ENCODE assay signal across 13 mouse cellular contexts in genomic region chr15:101069641-101070190, GRCm38 (mm10). TPM values are rescaled to one million over a fixed set of nuclear protein-coding genes. Genes with fewer than 3 reads are reported as not detected.
DNase-seq lines count a peak whose midpoint lies in the region; ATAC-seq and TF ChIP-seq lines count a peak whose summit lies in the region.
"Had no signal": no experiment of that assay in that cellular context is flagged by ENCODE, and none has a peak within 500 bp of the region (broad histone marks: within the 10 kb centered on the region; RNA-seq: fewer than 3 reads in every experiment).

No protein-coding gene starts in this region.

- no peak overlapping the region for H3K4me2 ChIP-seq in intestine, embryonic 14.5 days (ENCODE audit: low read length)
- no peak overlapping the region for H3K4me2 ChIP-seq in intestine, postnatal 0 days (replicated peaks; ENCODE audit: low read depth)
- no peak overlapping the region for H3K4me2 ChIP-seq in intestine, embryonic 16.5 days (ENCODE audit: low read depth, low read length)

- ATAC-seq in intestine, embryonic 14.5 days (replicated peaks; ENCODE audit: low FRiP score, low TSS enrichment, low read depth): no peak
- ATAC-seq in intestine, postnatal 0 days: no peak
- peak; percentile 18; the same call in 1 of the 2 replicates for ATAC-seq in intestine, embryonic 16.5 days
- ATAC-seq: CD4-positive, CD25-positive, alpha-beta regulatory T cell, adult 4 months had no signal

- H3K4me3 ChIP-seq in intestine, embryonic 14.5 days (ENCODE audit: low read depth, low read length): no peak overlapping the region
- H3K4me3 ChIP-seq in intestine, postnatal 0 days (ENCODE audit: low read depth, low read length): no peak overlapping the region
- 0 out of 2 replicates have a peak overlapping the region, but pooled peaks have one; percentile 35 for H3K4me3 ChIP-seq in embryonic facial prominence, embryonic 10.5 days
- H3K4me3 ChIP-seq in intestine, embryonic 16.5 days (ENCODE audit: low read length): no peak overlapping the region

- no peak for DNase-seq in intestine, embryonic 14.5 days (ENCODE audit: low spot score)
- no peak for DNase-seq in embryonic facial prominence, embryonic 10.5 days (ENCODE audit: low spot score)
- peak; percentile 67 to 78 for DNase-seq in kidney, postnatal 4 days
- DNase-seq in urinary bladder, postnatal 4 days (ENCODE audit: low spot score in 2 of 2): no peak
- DNase-seq in cerebellum, adult 11 months: no peak
- DNase-seq in layer of hippocampus, postnatal 25 days (ENCODE audit: extremely low spot score in 1 of 2, low spot score in 1 of 2): no peak
- DNase-seq: cerebellum, adult 9-10 months; gastrocnemius, postnatal 36 days had no signal

- H3K27ac ChIP-seq in intestine, embryonic 14.5 days (ENCODE audit: low read depth): peak overlapping the region; percentile 44
- no peak overlapping the region for H3K27ac ChIP-seq in intestine, postnatal 0 days (ENCODE audit: low read depth, low read length)
- H3K27ac ChIP-seq in embryonic facial prominence, embryonic 10.5 days (replicated peaks): peak overlapping the region; percentile 79
- peak overlapping the region; percentile 72 for H3K27ac ChIP-seq in intestine, embryonic 16.5 days (ENCODE audit: low read length)

- no peaks in the 10 kb centered on the region for H3K36me3 ChIP-seq in intestine, embryonic 14.5 days (ENCODE audit: control insufficient read depth, insufficient read depth, low read length)
- no peaks in the 10 kb centered on the region for H3K36me3 ChIP-seq in intestine, postnatal 0 days (ENCODE audit: control insufficient read depth, insufficient read depth)
- peaks cover 48% of the 10 kb centered on the region for H3K36me3 ChIP-seq in embryonic facial prominence, embryonic 10.5 days (replicated peaks)
- no peaks in the 10 kb centered on the region for H3K36me3 ChIP-seq in intestine, embryonic 16.5 days (ENCODE audit: control insufficient read depth, insufficient read depth, low read length)

- TF ChIP-seq CTCF in intestine, postnatal 0 days (IDR thresholded peaks at IDR 0.05; ENCODE audit: low read depth): no peak

- no peak overlapping the region for H3K9ac ChIP-seq in intestine, embryonic 14.5 days (ENCODE audit: low read length)
- H3K9ac ChIP-seq in intestine, postnatal 0 days (ENCODE audit: low read depth, low read length): no peak overlapping the region
- peak overlapping the region; percentile 38; the same call in 1 of the 2 replicates for H3K9ac ChIP-seq in intestine, embryonic 16.5 days (ENCODE audit: low read depth, low read length)

- 48% methylated on average over 9 of the region's 9 CpGs for WGBS in intestine, embryonic 14.5 days
- WGBS in intestine, postnatal 0 days: 44% methylated on average over 9 of the region's 9 CpGs
- WGBS in embryonic facial prominence, embryonic 10.5 days: 50% methylated on average over 9 of the region's 9 CpGs
- 48% methylated on average over 9 of the region's 9 CpGs for WGBS in intestine, embryonic 16.5 days

- H3K27me3 ChIP-seq in intestine, embryonic 14.5 days (replicated peaks; ENCODE audit: control insufficient read depth, insufficient read depth, low read length): no peaks in the 10 kb centered on the region
- H3K27me3 ChIP-seq in intestine, postnatal 0 days (replicated peaks; ENCODE audit: control insufficient read depth, insufficient read depth, low read length): no peaks in the 10 kb centered on the region
- H3K27me3 ChIP-seq in embryonic facial prominence, embryonic 10.5 days (replicated peaks; ENCODE audit: low read depth, poor library complexity, severe bottlenecking): no peaks in the 10 kb centered on the region
- H3K27me3 ChIP-seq in intestine, embryonic 16.5 days (replicated peaks; ENCODE audit: control insufficient read depth, insufficient read depth, low read length): no peaks in the 10 kb centered on the region

- H3K9me3 ChIP-seq in intestine, embryonic 14.5 days (ENCODE audit: control insufficient read depth, low read length): no peaks in the 10 kb centered on the region
- no peaks in the 10 kb centered on the region for H3K9me3 ChIP-seq in intestine, postnatal 0 days (ENCODE audit: control insufficient read depth)
- H3K9me3 ChIP-seq in embryonic facial prominence, embryonic 10.5 days: no peaks in the 10 kb centered on the region
- no peaks in the 10 kb centered on the region for H3K9me3 ChIP-seq in intestine, embryonic 16.5 days (ENCODE audit: control insufficient read depth, low read length)

- peaks cover 78% of the 10 kb centered on the region for H3K4me1 ChIP-seq in intestine, embryonic 14.5 days (replicated peaks; ENCODE audit: control insufficient read depth, insufficient read depth, low read length)
- 0 out of 2 replicates have a peak, but pooled peaks cover 10% of the 10 kb centered on the region for H3K4me1 ChIP-seq in intestine, postnatal 0 days (replicated peaks; ENCODE audit: control insufficient read depth, insufficient read depth, low read length)
- H3K4me1 ChIP-seq in embryonic facial prominence, embryonic 10.5 days: peaks cover 99% of the 10 kb centered on the region
- H3K4me1 ChIP-seq in intestine, embryonic 16.5 days (ENCODE audit: control insufficient read depth, insufficient read depth, low read length): peaks cover 48% of the 10 kb centered on the region

RNA-seq across cellular contexts. Expression of gene Fignl2, which starts 8.7 kb away (rescaled TPM):
- polyA plus RNA-seq in intestine, embryonic 14.5 days (2014; fragmentation: Nextera tagmentation; extraction: Ambion mirVana): 0.43 and 0.55 TPM in 2 replicates
- polyA plus RNA-seq in intestine, postnatal 0 days (2015; fragmentation: Nextera tagmentation; extraction: Ambion mirVana): 0.16 and 0.33 TPM in 2 replicates
- polyA plus RNA-seq in embryonic facial prominence, embryonic 10.5 days (2016; fragmentation: Nextera tagmentation; extraction: Ambion mirVana): 1.2 and 1.7 TPM in 2 replicates
- 0.12 TPM in 2 replicates for polyA plus RNA-seq in intestine, embryonic 16.5 days (2015; fragmentation: Nextera tagmentation; extraction: Ambion mirVana)
- 1 to 10 TPM; 1.5 TPM for total RNA-seq in layer of hippocampus, postnatal 25 days (2021)
- polyA plus RNA-seq: CD4-positive, CD25-positive, alpha-beta regulatory T cell, adult 4 months had no signal

RNA-seq across cellular contexts. Expression of gene Gm47841, which starts 22.5 kb away (rescaled TPM):
- not detected in 2 replicates for polyA plus RNA-seq in intestine, embryonic 14.5 days (2014; fragmentation: Nextera tagmentation; extraction: Ambion mirVana)
- not detected in 2 replicates for polyA plus RNA-seq in intestine, postnatal 0 days (2015; fragmentation: Nextera tagmentation; extraction: Ambion mirVana)
- polyA plus RNA-seq in embryonic facial prominence, embryonic 10.5 days (2016; fragmentation: Nextera tagmentation; extraction: Ambion mirVana): not detected in 2 replicates
- polyA plus RNA-seq in intestine, embryonic 16.5 days (2015; fragmentation: Nextera tagmentation; extraction: Ambion mirVana): not detected in 2 replicates
- not detected for total RNA-seq in layer of hippocampus, postnatal 25 days (2021)
- total RNA-seq: gastrocnemius, postnatal 36 days; heart, postnatal 25 days had no signal
- polyA plus RNA-seq: CD4-positive, CD25-positive, alpha-beta regulatory T cell, adult 4 months had no signal

RNA-seq across cellular contexts. Expression of gene Ankrd33, which starts 45.8 kb away (rescaled TPM):
- polyA plus RNA-seq in intestine, embryonic 14.5 days (2014; fragmentation: Nextera tagmentation; extraction: Ambion mirVana): not detected in 2 replicates
- not detected in 2 replicates for polyA plus RNA-seq in intestine, postnatal 0 days (2015; fragmentation: Nextera tagmentation; extraction: Ambion mirVana)
- polyA plus RNA-seq in embryonic facial prominence, embryonic 10.5 days (2016; fragmentation: Nextera tagmentation; extraction: Ambion mirVana): 0.10 TPM in 1 of 2 replicates, not detected in the other
- not detected in 2 replicates for polyA plus RNA-seq in intestine, embryonic 16.5 days (2015; fragmentation: Nextera tagmentation; extraction: Ambion mirVana)
- not detected for total RNA-seq in layer of hippocampus, postnatal 25 days (2021)
- total RNA-seq: gastrocnemius, postnatal 36 days; heart, postnatal 25 days had no signal
- polyA plus RNA-seq: CD4-positive, CD25-positive, alpha-beta regulatory T cell, adult 4 months; testis, adult 2 months had no signal

RNA-seq across cellular contexts. Expression of gene Acvrl1, which starts 58.6 kb away (rescaled TPM):
- 16.5 and 16.6 TPM in 2 replicates for polyA plus RNA-seq in intestine, embryonic 14.5 days (2014; fragmentation: Nextera tagmentation; extraction: Ambion mirVana)
- 13.8 and 14.6 TPM in 2 replicates for polyA plus RNA-seq in intestine, postnatal 0 days (2015; fragmentation: Nextera tagmentation; extraction: Ambion mirVana)
- polyA plus RNA-seq in embryonic facial prominence, embryonic 10.5 days (2016; fragmentation: Nextera tagmentation; extraction: Ambion mirVana): 10.3 and 10.6 TPM in 2 replicates
- polyA plus RNA-seq in intestine, embryonic 16.5 days (2015; fragmentation: Nextera tagmentation; extraction: Ambion mirVana): 31.2 and 31.9 TPM in 2 replicates
- 10 to 100 TPM in 1 of 2 experiments, 1 to 10 TPM in 1; 8.6 to 10.5 TPM for total RNA-seq in layer of hippocampus, postnatal 25 days (2021)

Comparison
In these comparisons a context has a peak if more than half of its experiments do, and no peak if none do; other contexts are left out.
1. DNase-seq: peak in kidney, postnatal 4 days (2 of 2); none in intestine, embryonic 14.5 days (single experiment), embryonic facial prominence, embryonic 10.5 days (single experiment), urinary bladder, postnatal 4 days (0 of 2), cerebellum, adult 11 months (single experiment) and layer of hippocampus, postnatal 25 days (0 of 2).